Mouse (Mus musculus): ENCODE results near the gene Rnf114. TPM values are rescaled to one million over a fixed set of nuclear protein-coding genes. Genes with fewer than 3 reads are reported as not detected.

Rnf114 gene
- polyA plus RNA-seq, 1 experiment from 2014 or later: 80.1 TPM

DNA sequence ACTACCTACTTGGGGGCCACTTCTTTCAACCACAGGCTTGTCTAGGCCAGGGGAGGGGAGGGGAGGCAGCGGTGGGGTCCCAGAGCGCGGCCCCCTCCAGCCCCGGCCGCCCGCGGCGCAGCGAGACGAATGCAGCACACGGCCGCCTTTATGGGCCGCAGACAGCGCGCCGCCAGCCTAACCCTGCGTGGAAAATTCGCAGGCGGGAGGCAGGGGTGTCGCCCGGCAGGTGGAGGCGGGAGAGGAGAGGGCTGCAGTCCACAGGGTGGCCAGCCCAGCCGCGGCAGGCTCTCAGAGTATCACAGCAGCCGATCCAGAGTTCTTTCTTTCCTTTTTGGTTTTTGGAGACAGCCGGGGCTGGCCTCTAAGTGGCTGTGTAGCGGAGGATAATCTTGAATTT lies 67.0 kb downstream of the Rnf114 start:
- Histone ChIP-seq H3K27me3 (no peaks in the 10 kb centered on the region), H3K9me3 (replicated peaks) (no peaks in the 10 kb centered on the region), H3K27ac (replicated peaks) (peak overlapping the region; percentile 81), H3K9ac (peak overlapping the region; percentile 40; the same call in 1 of the 2 replicates), H3K4me1 (peaks cover 61% of the 10 kb centered on the region), H3K4me2 (replicated peaks) (peak overlapping the region; percentile 44), H3K36me3 (no peaks in the 10 kb centered on the region), H3K4me3 (replicated peaks) (peak overlapping the region; percentile 18)
- 4% methylated on average over 27 of the region's 27 CpGs for WGBS
- peak; percentile 55 for ATAC-seq (ENCODE audit: insufficient number of reproducible peaks, low FRiP score, low TSS enrichment, low read depth)

- Histone ChIP-seq H3K4me3 (replicated peaks) (no peak overlapping the region), H3K9ac (no peak overlapping the region), H3K9me3 (replicated peaks) (no peaks in the 10 kb centered on the region), H3K27me3 (no peaks in the 10 kb centered on the region), H3K4me1 (peaks cover 79% of the 10 kb centered on the region), H3K4me2 (replicated peaks) (0 out of 2 replicates have a peak overlapping the region, but pooled peaks have one; percentile 4), H3K36me3 (no peaks in the 10 kb centered on the region), H3K27ac (replicated peaks) (peak overlapping the region; percentile 96)
- 19% methylated on average over 8 of the region's 8 CpGs for WGBS
- no peak for ATAC-seq (ENCODE audit: insufficient number of reproducible peaks, low FRiP score, low TSS enrichment, low read depth)
Measured at GRCm38 (mm10) chr2:167562101-167562500, 69.7 kb downstream of the Rnf114 start.

DNA sequence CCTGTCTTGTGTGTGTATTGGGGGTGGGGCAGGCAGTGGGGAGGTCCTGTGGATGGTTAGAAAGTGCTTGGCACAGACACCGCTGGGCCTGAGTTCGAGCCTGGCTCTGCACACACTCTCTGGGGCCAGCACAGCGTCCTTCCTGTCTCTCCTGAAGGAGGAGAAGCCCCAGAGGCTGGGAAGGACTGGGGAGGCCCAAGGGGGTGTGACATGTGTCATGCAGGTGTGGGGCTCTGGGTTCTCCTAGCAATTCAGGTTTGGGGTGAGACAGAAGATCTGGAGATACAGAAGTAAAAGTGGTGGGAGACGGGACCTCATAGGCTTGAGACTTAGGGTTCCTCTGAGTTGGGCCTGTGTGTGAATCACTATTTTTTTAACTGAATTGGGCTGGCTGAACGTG lies 70.6 kb downstream of the Rnf114 start:
- Histone ChIP-seq H3K36me3 (no peaks in the 10 kb centered on the region), H3K9me3 (replicated peaks) (no peaks in the 10 kb centered on the region), H3K27me3 (no peaks in the 10 kb centered on the region), H3K27ac (replicated peaks) (peak overlapping the region; percentile 96), H3K4me3 (replicated peaks) (no peak overlapping the region), H3K4me1 (peaks cover 81% of the 10 kb centered on the region), H3K4me2 (replicated peaks) (no peak overlapping the region), H3K9ac (no peak overlapping the region)
- no peak for ATAC-seq (ENCODE audit: insufficient number of reproducible peaks, low FRiP score, low TSS enrichment, low read depth)
- WGBS: 43% methylated on average over 5 of the region's 5 CpGs

GRCm38 (mm10) chr2:167563703-167564102 lies 71.3 kb downstream of the Rnf114 start:
- WGBS: 15% methylated on average over 12 of the region's 12 CpGs
- no peak overlapping the region for H3K9ac ChIP-seq
- no peaks in the 10 kb centered on the region for H3K36me3 ChIP-seq
- peak overlapping the region; percentile 96 for H3K27ac ChIP-seq (replicated peaks)
- no peaks in the 10 kb centered on the region for H3K27me3 ChIP-seq
- ATAC-seq (ENCODE audit: insufficient number of reproducible peaks, low FRiP score, low TSS enrichment, low read depth): peak; percentile 78
- no peak overlapping the region for H3K4me2 ChIP-seq (replicated peaks)
- peaks cover 85% of the 10 kb centered on the region for H3K4me1 ChIP-seq
- no peaks in the 10 kb centered on the region for H3K9me3 ChIP-seq (replicated peaks)
- no peak overlapping the region for H3K4me3 ChIP-seq (replicated peaks)

- no peak for ATAC-seq (ENCODE audit: insufficient number of reproducible peaks, low FRiP score, low TSS enrichment, low read depth)
- whole genome bisulfite sequencing: 69% methylated on average over 13 of the region's 13 CpGs
- peak overlapping the region; percentile 96 for H3K27ac ChIP-seq (replicated peaks)
- no peak overlapping the region for H3K4me3 ChIP-seq (replicated peaks)
- no peaks in the 10 kb centered on the region for H3K9me3 ChIP-seq (replicated peaks)
- H3K36me3 ChIP-seq: no peaks in the 10 kb centered on the region
- no peak overlapping the region for H3K9ac ChIP-seq
- H3K27me3 ChIP-seq: no peaks in the 10 kb centered on the region
- H3K4me2 ChIP-seq (replicated peaks): no peak overlapping the region
- peaks cover 81% of the 10 kb centered on the region for H3K4me1 ChIP-seq
Measured at GRCm38 (mm10) chr2:167564551-167565311, 72.3 kb downstream of the Rnf114 start.

GRCm38 (mm10) chr2:167565312-167565656 lies 72.8 kb downstream of the Rnf114 start:
- Histone ChIP-seq H3K36me3 (no peaks in the 10 kb centered on the region), H3K9me3 (replicated peaks) (no peaks in the 10 kb centered on the region), H3K27me3 (no peaks in the 10 kb centered on the region), H3K27ac (replicated peaks) (peak overlapping the region; percentile 96), H3K4me3 (replicated peaks) (peak overlapping the region; percentile 13; the same call in 1 of the 2 replicates), H3K4me1 (peaks cover 81% of the 10 kb centered on the region), H3K9ac (no peak overlapping the region), H3K4me2 (replicated peaks) (peak overlapping the region; percentile 44)
- no peak for ATAC-seq (ENCODE audit: insufficient number of reproducible peaks, low FRiP score, low TSS enrichment, low read depth)
- WGBS: 33% methylated on average over 3 of the region's 3 CpGs

GRCm38 (mm10) chr2:167565682-167566081 lies 73.2 kb downstream of the Rnf114 start:
- H3K27ac ChIP-seq (replicated peaks): peak overlapping the region; percentile 96
- no peak overlapping the region for H3K9ac ChIP-seq
- H3K4me3 ChIP-seq (replicated peaks): peak overlapping the region; percentile 13; the same call in 1 of the 2 replicates
- H3K4me2 ChIP-seq (replicated peaks): peak overlapping the region; percentile 44
- 4% methylated on average over 19 of the region's 19 CpGs for WGBS
- H3K9me3 ChIP-seq (replicated peaks): no peaks in the 10 kb centered on the region
- H3K36me3 ChIP-seq: no peaks in the 10 kb centered on the region
- ATAC-seq (ENCODE audit: insufficient number of reproducible peaks, low FRiP score, low TSS enrichment, low read depth): peak; percentile 44
- H3K27me3 ChIP-seq: no peaks in the 10 kb centered on the region
- peaks cover 81% of the 10 kb centered on the region for H3K4me1 ChIP-seq

Other genes starting within 250 kb of the Rnf114 start
- 11.5 and 14.8 TPM in 2 replicates for gene B4galt5, start 143.5 kb upstream of the Rnf114 start, polyA plus RNA-seq (2015; fragmentation: Nextera tagmentation; extraction: Ambion mirVana)
- gene Slc9a8, start 70.9 kb upstream of the Rnf114 start, polyA plus RNA-seq (2015; fragmentation: Nextera tagmentation; extraction: Ambion mirVana): 17.0 and 20.5 TPM in 2 replicates
- 14.5 and 16.2 TPM in 2 replicates for gene Spata2, start 242 bp downstream of the Rnf114 start, polyA plus RNA-seq (2015; fragmentation: Nextera tagmentation; extraction: Ambion mirVana)
- gene Snai1, start 45.5 kb downstream of the Rnf114 start, polyA plus RNA-seq (2015; fragmentation: Nextera tagmentation; extraction: Ambion mirVana): 82.9 and 104 TPM in 2 replicates
- 292 and 294 TPM in 2 replicates for gene Ube2v1, start 139.4 kb downstream of the Rnf114 start, polyA plus RNA-seq (2015; fragmentation: Nextera tagmentation; extraction: Ambion mirVana)
- 6.1 and 10.0 TPM in 2 replicates for gene Gm20431, start 168.9 kb downstream of the Rnf114 start, polyA plus RNA-seq (2015; fragmentation: Nextera tagmentation; extraction: Ambion mirVana)
- gene Cebpb, start 196.3 kb downstream of the Rnf114 start, polyA plus RNA-seq (2015; fragmentation: Nextera tagmentation; extraction: Ambion mirVana): 41.9 and 42.0 TPM in 2 replicates
- 43.7 and 44.3 TPM in 2 replicates for gene Tmem189, start 197.2 kb downstream of the Rnf114 start, polyA plus RNA-seq (2015; fragmentation: Nextera tagmentation; extraction: Ambion mirVana)